Mouse (Mus musculus): ENCODE data around the gene Dek.

GRCm38 (mm10) chr13:47043030-47043680, 62.8 kb downstream of the Dek start, which contains the start of gene Kdm1b:
- TF ChIP-seq CTCF (IDR thresholded peaks at IDR 0.05; ENCODE audit: borderline replicate concordance, insufficient read depth, low read length): no peak
- peak; percentile 94 for TF ChIP-seq POLR2A (IDR thresholded peaks at IDR 0.05; ENCODE audit: low read depth, low read length)
